Mouse (Mus musculus) hindbrain, embryonic 15.5 days (tissue): ENCODE data around the gene Ppp2ca. TPM values are rescaled to one million over a fixed set of nuclear protein-coding genes. Genes with fewer than 3 reads are reported as not detected.
"Not testable (repeated sequence)": the region's sequence is repeated elsewhere in the genome, so short reads cannot be mapped to it uniquely, and the experiment has no call there.

ENCODE experiments used
- ATAC-seq: fragments of 200-750 bp; cut with Nextera tagmentation; 2 replicates; pipeline ENCODE4 v1.8.0; 2017; ENCODE audit warnings: low read depth, moderate number of reproducible peaks, moderate TSS enrichment; ENCODE audit not compliant: low FRiP score
- H3K27ac ChIP-seq: fragments of 300-500 bp; sonication (generic); replicated peaks from 2 replicates; pipeline ENCODE4 v1.5.1; 2015; ENCODE audit warnings: mild to moderate bottlenecking, inconsistent platforms
- H3K27me3 ChIP-seq: fragments of 300-500 bp; sonication (generic); 2 replicates; pipeline ENCODE4 v1.6.1; 2015; ENCODE audit warnings: control low read depth, inconsistent platforms
- H3K36me3 ChIP-seq: fragments of 300-500 bp; sonication (generic); 2 replicates; pipeline ENCODE4 v1.6.1; 2015; ENCODE audit warnings: control low read depth, inconsistent platforms
- H3K4me1 ChIP-seq: fragments of 300-500 bp; sonication (generic); replicated peaks from 2 replicates; pipeline ENCODE4 v1.6.1; 2015; ENCODE audit warnings: control low read depth, inconsistent platforms
- H3K4me2 ChIP-seq: fragments of 300-500 bp; sonication (generic); 2 replicates; pipeline ENCODE4 v1.6.1; 2015; ENCODE audit warnings: moderate library complexity, mild to moderate bottlenecking, inconsistent platforms
- H3K4me3 ChIP-seq: fragments of 300-500 bp; sonication (generic); 2 replicates; pipeline ENCODE4 v1.5.1; 2015; ENCODE audit warnings: mild to moderate bottlenecking, inconsistent platforms
- H3K9ac ChIP-seq: fragments of 300-500 bp; sonication (generic); 2 replicates; pipeline ENCODE4 v1.6.1; 2015; ENCODE audit warnings: inconsistent platforms
- H3K9me3 ChIP-seq: fragments of 300-500 bp; sonication (generic); 2 replicates; pipeline ENCODE4 v1.6.1; 2016; ENCODE audit warnings: control low read depth, inconsistent platforms
- WGBS: fragments of 180-500 bp; shearing (Covaris S2); methylation state at CpG from one replicate; pipeline ENCODE4 v1.1.7; 2015; 5-methylcytosine and 5-hydroxymethylcytosine counted together
- polyA plus RNA-seq: library from polyadenylated mRNA; unstranded; fragments of >200 nt; fragmentation: Nextera tagmentation; extraction: Ambion mirVana; gene quantifications from 2 replicates; pipeline ENCODE4 v1.2.1, GENCODE M21; 2015

Ppp2ca gene
- polyA plus RNA-seq, 1 experiment from 2014 or later: 131 TPM

GRCm38 (mm10) chr11:52124468-52124867 is 26.0 kb downstream of the Ppp2ca start:
- H3K36me3 ChIP-seq: peaks cover 61% of the 10 kb centered on the region
- ATAC-seq: no peak
- WGBS: 95% methylated on average over 4 of the region's 4 CpGs

DNA sequence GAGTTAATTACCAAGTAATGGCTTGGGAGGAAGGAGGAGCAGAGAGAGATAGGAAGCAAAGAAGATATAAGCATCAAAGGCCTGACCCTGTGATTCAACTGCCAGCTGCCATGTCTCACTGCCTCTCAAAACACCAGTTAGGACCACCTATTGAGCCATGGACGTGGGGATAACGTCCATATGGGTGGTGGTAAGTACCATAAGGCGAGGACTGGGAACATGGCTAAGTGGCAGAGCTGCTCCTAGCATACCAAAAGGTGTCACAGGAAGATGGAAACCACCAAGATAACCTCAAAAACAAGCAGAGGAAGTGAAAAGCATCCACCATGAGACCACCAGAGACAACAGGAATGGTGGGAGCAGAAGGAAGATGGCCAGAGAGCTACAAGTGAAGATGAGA is 28.7 kb downstream of the Ppp2ca start:
- Histone ChIP-seq H3K27ac (no peak overlapping the region), H3K9ac (no peak overlapping the region), H3K27me3 (no peaks in the 10 kb centered on the region), H3K4me1 (0 out of 2 replicates have a peak, but pooled peaks cover 5% of the 10 kb centered on the region), H3K36me3 (peaks cover 36% of the 10 kb centered on the region), H3K4me3 (no peak overlapping the region), H3K9me3 (no peaks in the 10 kb centered on the region), H3K4me2 (no peak overlapping the region)
- WGBS: 66% methylated on average over 3 of the region's 3 CpGs
- ATAC-seq: no peak

More at GRCm38 (mm10) chr11:52124468-52124867, 26.0 kb downstream of the Ppp2ca start:
- no peaks in the 10 kb centered on the region for H3K27me3 ChIP-seq
- no peak overlapping the region for H3K4me3 ChIP-seq
- no peak overlapping the region for H3K9ac ChIP-seq
- no peak overlapping the region for H3K27ac ChIP-seq
- H3K4me2 ChIP-seq: no peak overlapping the region
- H3K4me1 ChIP-seq: 0 out of 2 replicates have a peak, but pooled peaks cover 5% of the 10 kb centered on the region
- no peaks in the 10 kb centered on the region for H3K9me3 ChIP-seq

- Histone ChIP-seq H3K4me1 (0 out of 2 replicates have a peak, but pooled peaks cover 5% of the 10 kb centered on the region), H3K36me3 (peaks cover 30% of the 10 kb centered on the region), H3K9me3 (no peaks in the 10 kb centered on the region), H3K4me3 (no peak overlapping the region), H3K27me3 (no peaks in the 10 kb centered on the region), H3K9ac (no peak overlapping the region), H3K4me2 (no peak overlapping the region), H3K27ac (no peak overlapping the region)
- whole genome bisulfite sequencing: 81% methylated on average over 5 of the region's 5 CpGs
- no peak for ATAC-seq
Observed at GRCm38 (mm10) chr11:52127760-52128159, 29.3 kb downstream of the Ppp2ca start.

GRCm38 (mm10) chr11:52128316-52129061 is 30.0 kb downstream of the Ppp2ca start:
- peaks cover 25% of the 10 kb centered on the region for H3K36me3 ChIP-seq
- no peaks in the 10 kb centered on the region for H3K27me3 ChIP-seq
- no peak overlapping the region for H3K4me2 ChIP-seq
- H3K9ac ChIP-seq: no peak overlapping the region
- peak overlapping the region; percentile 30; the same call in 1 of the 2 replicates for H3K27ac ChIP-seq
- no peak overlapping the region for H3K4me3 ChIP-seq
- WGBS: 57% methylated on average over 5 of the region's 5 CpGs
- H3K9me3 ChIP-seq: no peaks in the 10 kb centered on the region
- ATAC-seq: 0 out of 2 replicates have a peak, but pooled peaks have one; percentile 19
- H3K4me1 ChIP-seq: 0 out of 2 replicates have a peak, but pooled peaks cover 5% of the 10 kb centered on the region

- no peak; the same call in 1 of the 2 replicates for ATAC-seq
- Histone ChIP-seq H3K4me3 (no peak overlapping the region), H3K27ac (no peak overlapping the region; the same call in 1 of the 2 replicates), H3K4me2 (no peak overlapping the region), H3K9me3 (no peaks in the 10 kb centered on the region), H3K4me1 (0 out of 2 replicates have a peak, but pooled peaks cover 5% of the 10 kb centered on the region), H3K36me3 (peaks cover 20% of the 10 kb centered on the region), H3K27me3 (no peaks in the 10 kb centered on the region), H3K9ac (no peak overlapping the region)
- 32% methylated on average over 3 of the region's 3 CpGs for WGBS
Observed at GRCm38 (mm10) chr11:52129171-52129570, 30.7 kb downstream of the Ppp2ca start.

DNA sequence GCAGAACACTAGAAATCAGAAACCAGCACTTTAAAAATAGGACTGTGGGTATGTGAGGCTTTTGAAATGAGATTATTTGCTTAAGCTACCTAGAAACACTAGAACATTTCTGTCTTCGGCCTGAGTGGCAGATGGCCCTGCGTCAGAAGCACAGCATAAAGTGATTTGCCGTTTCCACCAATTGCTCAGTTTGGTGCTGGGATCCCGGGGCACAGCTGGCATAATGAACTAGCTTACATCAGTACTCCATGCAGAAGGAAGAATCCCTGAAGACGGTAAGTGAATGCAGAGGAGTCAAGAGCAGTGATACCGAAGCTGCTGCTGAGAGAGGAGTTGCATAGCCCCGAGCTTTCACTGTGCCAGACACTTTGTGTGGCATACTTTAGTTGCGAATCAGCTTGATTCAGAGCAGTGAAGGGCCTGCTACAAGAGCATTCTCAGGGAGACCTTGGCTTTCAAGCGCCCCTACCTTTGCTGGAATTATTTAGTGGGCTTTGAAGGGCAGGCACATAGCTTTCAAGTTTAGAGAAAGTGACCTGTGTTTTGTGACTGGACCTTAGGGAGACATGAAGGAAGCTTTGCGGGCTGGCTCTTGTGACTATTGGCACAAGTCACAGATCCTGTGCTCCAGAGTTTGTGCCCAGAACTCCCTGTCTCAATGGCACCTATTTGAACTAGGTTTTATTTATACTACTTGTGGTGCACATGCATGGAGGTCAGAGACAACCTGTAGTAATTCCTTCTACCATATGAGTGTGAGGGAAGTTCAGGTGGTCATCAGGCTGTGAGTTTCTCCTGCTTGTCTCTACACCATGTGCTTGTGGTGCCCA is 31.4 kb downstream of the Ppp2ca start:
- H3K27me3 ChIP-seq: no peaks in the 10 kb centered on the region
- no peak overlapping the region for H3K9ac ChIP-seq
- H3K27ac ChIP-seq: no peak overlapping the region; the same call in 1 of the 2 replicates
- ATAC-seq: peak; percentile 10; the same call in 1 of the 2 replicates
- H3K4me3 ChIP-seq: no peak overlapping the region
- peaks cover 14% of the 10 kb centered on the region for H3K36me3 ChIP-seq
- H3K9me3 ChIP-seq: no peaks in the 10 kb centered on the region
- no peak overlapping the region for H3K4me2 ChIP-seq
- 73% methylated on average over 10 of the region's 10 CpGs for WGBS
- H3K4me1 ChIP-seq: 0 out of 2 replicates have a peak, but pooled peaks cover 5% of the 10 kb centered on the region

DNA sequence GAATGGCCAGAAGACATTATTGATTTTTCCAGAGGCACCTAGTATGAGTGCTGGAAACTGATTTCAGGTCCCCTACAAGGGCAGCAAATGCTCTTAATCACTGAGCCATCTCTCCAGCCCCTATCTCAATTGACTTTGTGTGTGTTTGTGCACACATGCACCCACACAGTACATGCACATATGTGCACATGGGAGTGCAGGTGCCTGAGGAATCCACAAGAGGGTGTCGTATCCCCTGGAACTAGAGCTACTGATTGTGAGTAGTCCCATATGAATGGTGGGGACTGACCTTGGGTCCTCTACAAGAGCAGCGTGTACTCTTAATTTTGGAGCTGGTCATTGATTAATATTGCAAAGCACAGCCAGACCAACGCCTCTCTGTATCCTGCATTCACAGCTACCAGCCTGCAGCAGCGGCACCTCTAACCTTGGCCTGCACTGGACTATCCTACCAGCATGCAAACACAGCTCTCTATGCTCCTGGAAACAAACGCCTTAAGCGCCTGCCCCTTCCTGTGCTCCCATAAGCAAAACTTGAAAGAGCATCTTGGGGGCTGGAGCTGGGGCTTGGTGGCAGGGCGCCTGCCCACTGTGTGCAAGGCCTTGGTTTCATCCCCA is 32.1 kb downstream of the Ppp2ca start:
- H3K27ac ChIP-seq: no peak overlapping the region
- peak; percentile 58; the same call in 1 of the 2 replicates for ATAC-seq
- H3K27me3 ChIP-seq: no peaks in the 10 kb centered on the region

GRCm38 (mm10) chr11:52143675-52144074 is 45.2 kb downstream of the Ppp2ca start:
- peak; percentile 80; the same call in 1 of the 2 replicates for ATAC-seq
- not testable (repeated sequence) for H3K27me3 ChIP-seq, H3K27ac ChIP-seq, H3K9ac ChIP-seq, H3K4me2 ChIP-seq, H3K9me3 ChIP-seq, H3K4me3 ChIP-seq, H3K4me1 ChIP-seq, H3K36me3 ChIP-seq
- WGBS: 44% methylated on average over 4 of the region's 4 CpGs

More for the DNA sequence above, 32.1 kb downstream of the Ppp2ca start:
- Histone ChIP-seq H3K4me1 (0 out of 2 replicates have a peak, but pooled peaks cover 5% of the 10 kb centered on the region), H3K4me3 (no peak overlapping the region), H3K9ac (no peak overlapping the region), H3K4me2 (no peak overlapping the region), H3K9me3 (no peaks in the 10 kb centered on the region), H3K36me3 (peaks cover 8% of the 10 kb centered on the region)
- WGBS: 84% methylated on average over 7 of the region's 7 CpGs

GRCm38 (mm10) chr11:52145428-52145827 is 46.9 kb downstream of the Ppp2ca start, which contains the start of gene Olfr1373:
Gene Olfr1373 (minus strand): TSS chr11:52145528.
- not testable (repeated sequence) for H3K4me3 ChIP-seq, H3K36me3 ChIP-seq, H3K9me3 ChIP-seq, H3K9ac ChIP-seq, H3K27me3 ChIP-seq, H3K27ac ChIP-seq, ATAC-seq, H3K4me2 ChIP-seq, H3K4me1 ChIP-seq
- WGBS: 94% methylated on average over 1 of the region's 1 CpGs

DNA sequence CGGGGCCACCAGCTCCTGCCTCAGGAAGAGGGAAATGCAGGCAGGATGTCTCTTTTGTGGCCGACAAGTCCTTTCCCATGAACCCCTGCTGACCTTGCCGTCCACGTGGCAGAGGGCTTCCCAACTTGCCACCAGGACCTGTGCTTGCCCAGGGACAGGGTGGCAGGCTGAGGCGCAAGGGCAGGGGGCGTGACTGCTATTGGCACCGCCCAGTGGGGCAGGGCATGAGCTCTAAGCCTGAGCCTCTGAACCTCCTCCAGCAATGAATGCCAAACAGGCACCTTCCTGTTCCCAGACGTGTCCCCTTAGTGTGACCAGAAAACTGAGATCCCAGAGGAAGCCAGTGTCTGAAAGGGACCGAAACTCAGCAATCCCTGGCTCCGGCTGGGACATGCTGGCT is 65.4 kb downstream of the Ppp2ca start:
- WGBS: 37% methylated on average over 10 of the region's 10 CpGs
- Histone ChIP-seq H3K4me1 (peaks cover 15% of the 10 kb centered on the region), H3K9me3 (no peaks in the 10 kb centered on the region), H3K27ac (no peak overlapping the region), H3K36me3 (no peaks in the 10 kb centered on the region), H3K9ac (no peak overlapping the region), H3K4me2 (no peak overlapping the region), H3K4me3 (no peak overlapping the region), H3K27me3 (peaks cover 16% of the 10 kb centered on the region; the same call in 1 of the 2 replicates)
- ATAC-seq: no peak

DNA sequence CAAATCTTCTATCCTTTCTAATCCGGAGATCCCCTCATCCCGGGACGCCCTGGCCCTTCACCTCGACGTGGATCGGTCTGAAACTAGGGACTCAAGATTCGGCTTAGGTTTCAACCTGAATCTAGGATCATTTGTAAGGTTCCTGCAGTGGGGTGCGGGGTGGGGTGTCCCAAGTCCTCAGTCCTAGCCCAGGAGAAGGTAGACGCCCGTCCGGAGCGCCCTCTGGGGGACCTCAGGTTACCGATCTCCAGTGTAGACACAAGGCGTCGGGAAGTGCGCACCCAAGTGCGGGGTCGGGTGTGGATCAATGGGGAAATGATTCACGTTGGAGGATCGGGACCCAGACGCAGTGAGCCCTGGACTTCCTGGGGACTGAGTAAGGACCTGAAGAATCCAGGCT is 68.6 kb downstream of the Ppp2ca start:
- ATAC-seq: no peak
- Histone ChIP-seq H3K27me3 (peaks cover 28% of the 10 kb centered on the region), H3K4me1 (peaks cover 15% of the 10 kb centered on the region), H3K9me3 (no peaks in the 10 kb centered on the region), H3K4me2 (0 out of 2 replicates have a peak overlapping the region, but pooled peaks have one; percentile 5), H3K4me3 (peak overlapping the region; percentile 4; the same call in 1 of the 2 replicates), H3K36me3 (no peaks in the 10 kb centered on the region), H3K27ac (no peak overlapping the region), H3K9ac (no peak overlapping the region)
- under 1% methylated on average over 21 of the region's 21 CpGs for WGBS
